Mouse (Mus musculus) C2C12 (cell line): ENCODE measurements around the gene Ccdc142. TPM values are rescaled to one million over a fixed set of nuclear protein-coding genes. Genes with fewer than 3 reads are reported as not detected.
A peak's percentile ranks its signal among the peaks of the same experiment; 100 is the strongest.

ENCODE experiments used
- H3K27me3 ChIP-seq: one replicate; pipeline ENCODE4 v1.6.1; 2011; ENCODE audit not compliant: control insufficient read depth, insufficient read depth, insufficient read length
- H3K36me3 ChIP-seq: one replicate; pipeline ENCODE4 v1.6.1; 2011; ENCODE audit not compliant: control insufficient read depth, insufficient read depth
- H3K4me3 ChIP-seq: one replicate; pipeline ENCODE4 v1.5.1; 2011; ENCODE audit warnings: mild to moderate bottlenecking, control low read depth; ENCODE audit not compliant: poor library complexity, insufficient read depth, severe bottlenecking
- H3K79me2 ChIP-seq: one replicate; pipeline ENCODE4 v1.6.1; 2011; ENCODE audit not compliant: control insufficient read depth, insufficient read depth
- H3K79me3 ChIP-seq: one replicate; pipeline ENCODE4 v1.6.1; 2011; ENCODE audit warnings: low read depth, control low read depth
- H3ac ChIP-seq: one replicate; pipeline ENCODE3; 2011; ENCODE audit warnings: low read depth; ENCODE audit not compliant: control insufficient read depth, insufficient read length
- CEBPB ChIP-seq: IDR thresholded peaks from one replicate; pipeline ENCODE4 v1.6.1; 2011; ENCODE audit warnings: low read depth, mild to moderate bottlenecking, control low read depth, moderate library complexity
- CTCF ChIP-seq: IDR thresholded peaks from one replicate; pipeline ENCODE4 v1.5.1; 2011; ENCODE audit not compliant: control insufficient read depth, insufficient read depth, insufficient read length
- FOSL1 ChIP-seq: IDR thresholded peaks from one replicate; pipeline ENCODE4 v1.8.0; 2011; ENCODE audit warnings: mild to moderate bottlenecking, low read length; ENCODE audit not compliant: poor library complexity, insufficient read depth, severe bottlenecking
- MAX ChIP-seq: IDR thresholded peaks from one replicate; pipeline ENCODE4 v1.6.1; 2011; ENCODE audit warnings: mild to moderate bottlenecking, control low read depth
- MYOD1 ChIP-seq: IDR thresholded peaks from one replicate; pipeline ENCODE4 v1.6.1; 2011; ENCODE audit warnings: low read depth; ENCODE audit not compliant: control insufficient read depth, insufficient read length
- MYOG ChIP-seq: IDR thresholded peaks from one replicate; pipeline ENCODE4 v1.6.1; 2011; ENCODE audit not compliant: control insufficient read depth, insufficient read length; ENCODE audit errors: extremely low read depth
- USF1 ChIP-seq: IDR thresholded peaks from one replicate; pipeline ENCODE4 v1.6.1; 2011; ENCODE audit warnings: low read depth, mild to moderate bottlenecking, control low read depth, moderate library complexity
- polyA plus RNA-seq: library from polyadenylated mRNA; unstranded; fragments of >200 nt; fragmentation: generic; extraction: Trizol; gene quantifications from one replicate; pipeline ENCODE4 v1.2.1, GENCODE M21; 2012; ENCODE audit warnings: missing spikeins

Ccdc142 gene
- polyA plus RNA-seq, 1 experiment, result 0.75 TPM

GRCm38 (mm10) chr6:83070247-83070310, 31.3 kb upstream of the Ccdc142 start, which contains the start of gene Tlx2:
Gene Tlx2 (minus strand): TSS chr6:83070293.
- no peaks in the 10 kb centered on the region for H3K79me2 ChIP-seq
- no peak within 1 kb of the TSS for H3K4me3 ChIP-seq
- H3K79me3 ChIP-seq, result no peaks in the 10 kb centered on the region
- H3K36me3 ChIP-seq, result no peaks in the 10 kb centered on the region
- no peak within 1 kb of the TSS for H3ac ChIP-seq
- peaks cover 65% of the 10 kb centered on the region for H3K27me3 ChIP-seq
- TF ChIP-seq FOSL1, result no peak
- TF ChIP-seq CTCF, result no peak
- no peak for TF ChIP-seq MYOG
- no peak for TF ChIP-seq CEBPB
- TF ChIP-seq USF1, result no peak
- no peak for TF ChIP-seq MAX
- no peak for TF ChIP-seq MYOD1

DNA sequence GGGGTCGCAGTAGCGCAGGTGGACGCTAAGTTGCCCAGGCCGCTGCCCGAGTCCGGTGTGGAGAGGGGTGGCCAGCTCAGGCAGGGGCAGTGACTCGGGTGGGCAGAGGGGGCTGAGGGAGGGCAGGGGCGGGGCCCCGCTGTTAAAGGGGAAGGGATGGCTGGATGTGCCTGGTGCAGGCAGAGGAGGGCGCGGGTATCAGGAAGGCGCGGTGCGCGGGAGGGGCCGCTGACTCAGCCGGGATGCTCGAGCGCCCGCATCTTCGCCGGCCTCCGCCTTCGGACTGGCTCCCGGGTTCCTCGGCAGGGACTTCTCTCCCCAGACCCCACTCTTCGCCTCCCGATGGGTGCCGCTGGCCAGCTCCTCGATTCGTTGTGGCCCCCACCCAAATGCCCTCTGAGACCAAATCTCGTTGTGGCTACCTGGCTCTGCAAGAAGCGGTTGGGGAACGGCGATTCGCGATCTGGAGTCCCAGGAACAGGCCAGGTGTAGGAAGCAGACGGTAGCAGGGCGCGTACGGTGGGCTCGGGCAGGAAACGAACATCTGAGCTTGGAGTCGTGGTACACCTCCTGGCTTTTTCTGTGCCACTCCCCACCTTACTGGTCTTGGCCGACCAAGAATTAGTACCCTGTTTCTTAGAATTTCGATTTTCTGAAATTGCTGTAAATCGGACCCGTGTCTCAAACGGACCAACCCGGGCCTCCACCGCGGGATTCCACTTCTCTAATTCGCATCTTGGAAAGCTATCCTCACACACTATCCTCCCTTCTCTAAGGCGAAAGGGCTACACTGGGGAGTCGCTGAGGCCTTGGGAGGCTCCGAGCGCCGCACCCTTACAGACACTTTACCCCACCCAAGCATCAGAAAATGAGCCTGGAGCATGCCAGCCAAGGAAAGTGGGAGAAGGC, 30.8 kb upstream of the Ccdc142 start:
- H3K79me2 ChIP-seq, result no peaks in the 10 kb centered on the region
- peaks cover 65% of the 10 kb centered on the region for H3K27me3 ChIP-seq
- TF ChIP-seq CTCF, result no peak
- no peak for TF ChIP-seq FOSL1
- no peak for TF ChIP-seq MYOD1
- no peak for TF ChIP-seq CEBPB
- no peak for TF ChIP-seq USF1
- TF ChIP-seq MYOG, result no peak
- TF ChIP-seq MAX, result no peak
- no peaks in the 10 kb centered on the region for H3K36me3 ChIP-seq
- no peaks in the 10 kb centered on the region for H3K79me3 ChIP-seq
- H3ac ChIP-seq, result no peak overlapping the region
- H3K4me3 ChIP-seq, result no peak overlapping the region

DNA sequence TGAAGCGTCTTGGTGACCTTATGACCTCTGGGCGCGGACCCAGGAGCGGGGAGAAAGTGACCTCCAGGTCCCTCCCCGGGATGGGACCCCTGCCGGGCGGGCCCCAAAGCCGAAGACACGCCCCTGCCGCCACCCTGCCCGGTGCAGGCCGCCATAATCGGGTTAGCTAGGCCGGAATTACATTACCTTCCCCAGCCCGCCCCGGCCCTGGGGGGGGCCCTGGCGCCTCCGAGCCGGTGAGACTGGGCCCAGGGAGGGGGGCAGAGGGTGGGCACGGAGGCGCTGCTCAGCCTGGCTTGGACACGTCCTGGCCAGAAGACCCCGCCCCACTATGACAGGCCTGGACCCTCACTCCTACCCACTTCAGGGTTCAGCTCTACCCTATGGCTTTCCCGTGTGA, 30.2 kb upstream of the Ccdc142 start:
- TF ChIP-seq MYOG (no peak), CEBPB (no peak), FOSL1 (no peak), MYOD1 (no peak), MAX (no peak), USF1 (no peak), CTCF (no peak)
- no peaks in the 10 kb centered on the region for H3K79me2 ChIP-seq
- no peak overlapping the region for H3K4me3 ChIP-seq
- no peak overlapping the region for H3ac ChIP-seq
- H3K36me3 ChIP-seq, result no peaks in the 10 kb centered on the region
- H3K27me3 ChIP-seq, result peaks cover 62% of the 10 kb centered on the region
- no peaks in the 10 kb centered on the region for H3K79me3 ChIP-seq

GRCm38 (mm10) chr6:83074979-83075378, 26.4 kb upstream of the Ccdc142 start:
- Histone ChIP-seq H3K79me2 (peaks cover 14% of the 10 kb centered on the region), H3ac (no peak overlapping the region), H3K4me3 (no peak overlapping the region), H3K27me3 (peaks cover 30% of the 10 kb centered on the region), H3K79me3 (peaks cover 6% of the 10 kb centered on the region), H3K36me3 (peaks cover 8% of the 10 kb centered on the region)
- TF ChIP-seq MAX (no peak), CEBPB (no peak), CTCF (no peak), USF1 (no peak), MYOD1 (no peak), MYOG (no peak), FOSL1 (no peak)

DNA sequence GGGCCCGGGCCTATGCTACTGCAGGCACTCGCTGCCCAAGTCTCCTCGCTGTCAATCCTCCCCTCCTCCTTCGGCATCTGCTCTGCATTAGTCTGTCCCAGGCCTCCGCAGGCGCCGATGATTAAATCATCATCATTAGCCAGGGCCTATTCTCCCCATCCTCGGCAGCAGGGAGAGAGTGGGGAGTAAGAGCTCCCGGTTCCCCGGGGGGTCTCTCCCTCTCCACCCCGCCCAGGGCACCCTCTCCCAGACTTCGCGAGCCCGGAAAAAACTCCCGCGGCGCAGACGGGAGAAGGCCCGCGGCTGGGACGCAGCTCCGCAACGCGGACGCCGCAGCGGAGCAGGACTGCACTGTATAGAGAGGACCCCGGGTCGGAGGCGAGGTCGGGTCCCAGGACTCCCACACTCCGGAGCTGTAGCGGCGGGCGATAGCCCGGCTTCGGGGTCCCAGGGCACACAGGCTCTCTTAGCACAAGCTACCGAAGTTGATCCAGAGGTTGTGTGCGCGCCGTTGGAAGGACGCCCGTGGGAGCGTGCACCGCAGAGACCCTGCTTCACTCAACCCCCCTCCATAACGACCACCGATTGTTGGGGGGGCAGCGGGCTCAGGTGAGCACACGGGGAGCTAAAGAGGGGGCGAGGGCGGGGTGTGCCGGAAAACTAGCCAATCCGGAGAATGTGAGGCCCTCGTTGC, 23.6 kb upstream of the Ccdc142 start, which contains the start of gene Pcgf1:
Pcgf1 (plus strand) TSS at position 240 of the 694 bp plus-strand sequence.
- Histone ChIP-seq H3K4me3 (peak within 1 kb of the TSS; percentile 80), H3K27me3 (peaks cover 2% of the 10 kb centered on the region), H3ac (peak within 1 kb of the TSS; percentile 95)

More for the DNA sequence above, 23.6 kb upstream of the Ccdc142 start, which contains the start of gene Pcgf1:
- H3K79me3 ChIP-seq, result peaks cover 6% of the 10 kb centered on the region
- H3K36me3 ChIP-seq, result peaks cover 13% of the 10 kb centered on the region
- TF ChIP-seq CEBPB (no peak), MYOG (no peak), FOSL1 (no peak)
- H3K79me2 ChIP-seq, result peaks cover 14% of the 10 kb centered on the region
